11 mouse cellular contexts compared by ENCODE assay signal in genomic region chr5:92763546-92763952, GRCm38 (mm10).
DNase-seq lines count a peak whose midpoint lies in the region; ATAC-seq and TF ChIP-seq lines count a peak whose summit lies in the region.
"Had no signal": no experiment of that assay in that cellular context is flagged by ENCODE, and none has a peak within 500 bp of the region (broad histone marks: within the 10 kb centered on the region; RNA-seq: fewer than 3 reads in every experiment).

No protein-coding gene starts in this region.

- DNase-seq in kidney, adult 2 months: peak; percentile 64
- peak; percentile 12 for DNase-seq in brain, adult 2 months (ENCODE audit: low read depth, low spot score)
- DNase-seq in kidney, postnatal 10 days: peak; percentile 47
- no peak for DNase-seq in right cerebral cortex, postnatal 14 days
- no peak for DNase-seq in liver, embryonic 11.5 days (ENCODE audit: low spot score)
- no peak for DNase-seq in gastrocnemius, postnatal 36 days
- DNase-seq: gastrocnemius, postnatal 10 days; thymus, postnatal 36 days had no signal

- peak overlapping the region; percentile 74 for H3K27ac ChIP-seq in kidney, adult 2 months (ENCODE audit: insufficient read depth, low read depth, low read length)
- no peak overlapping the region for H3K27ac ChIP-seq in kidney, embryonic 14.5 days (ENCODE audit: low read depth, low read length)
- peak overlapping the region; percentile 71 for H3K27ac ChIP-seq in heart, embryonic 12.5 days (ENCODE audit: poor library complexity, severe bottlenecking)
- no peak overlapping the region for H3K27ac ChIP-seq in liver, embryonic 11.5 days (ENCODE audit: low read depth, low read length)
- H3K27ac ChIP-seq: liver, embryonic 15.5 days had no signal

- TF ChIP-seq CTCF in kidney, adult 2 months (conservative IDR thresholded peaks at IDR 0.05; ENCODE audit: insufficient read depth, insufficient read length, low read depth, low read length): no peak

- no peaks in the 10 kb centered on the region for H3K27me3 ChIP-seq in kidney, adult 2 months (replicated peaks; ENCODE audit: control insufficient read depth, insufficient read depth, low read length)
- no peaks in the 10 kb centered on the region for H3K27me3 ChIP-seq in kidney, embryonic 14.5 days (ENCODE audit: control insufficient read depth, insufficient read depth, low read length)
- no peaks in the 10 kb centered on the region for H3K27me3 ChIP-seq in heart, embryonic 12.5 days (replicated peaks)
- H3K27me3 ChIP-seq in liver, embryonic 11.5 days (replicated peaks; ENCODE audit: control insufficient read depth, insufficient read depth, low read length): no peaks in the 10 kb centered on the region
- H3K27me3 ChIP-seq: liver, embryonic 15.5 days had no signal

- WGBS in kidney, adult 2 months: 40% methylated on average over 4 of the region's 4 CpGs
- WGBS in kidney, embryonic 14.5 days: 5% methylated on average over 4 of the region's 4 CpGs
- WGBS in heart, embryonic 12.5 days: 6% methylated on average over 4 of the region's 4 CpGs
- WGBS in liver, embryonic 11.5 days: 22% methylated on average over 4 of the region's 4 CpGs

- intact Hi-C loops in gastrocnemius, postnatal 36 days (cut with DNase I): no loop called here

- no peak for TF ChIP-seq POLR2A in kidney, adult 2 months (IDR thresholded peaks at IDR 0.05; ENCODE audit: low read depth, low read length)

- no peak overlapping the region for H3K9ac ChIP-seq in kidney, embryonic 14.5 days (ENCODE audit: low read depth, low read length)
- H3K9ac ChIP-seq in heart, embryonic 12.5 days: no peak overlapping the region
- no peak overlapping the region for H3K9ac ChIP-seq in liver, embryonic 11.5 days (ENCODE audit: low read depth, low read length)
- H3K9ac ChIP-seq: liver, embryonic 15.5 days had no signal

- no peaks in the 10 kb centered on the region for H3K9me3 ChIP-seq in kidney, embryonic 14.5 days (ENCODE audit: control insufficient read depth, low read length)
- H3K9me3 ChIP-seq in heart, embryonic 12.5 days (replicated peaks): no peaks in the 10 kb centered on the region
- H3K9me3 ChIP-seq in liver, embryonic 11.5 days (ENCODE audit: control insufficient read depth, low read length): no peaks in the 10 kb centered on the region
- H3K9me3 ChIP-seq: liver, embryonic 15.5 days had no signal

- no peak overlapping the region for H3K4me2 ChIP-seq in kidney, embryonic 14.5 days (replicated peaks; ENCODE audit: low read depth, low read length)
- no peak overlapping the region for H3K4me2 ChIP-seq in heart, embryonic 12.5 days
- no peak overlapping the region for H3K4me2 ChIP-seq in liver, embryonic 11.5 days
- H3K4me2 ChIP-seq: liver, embryonic 15.5 days had no signal

- peaks cover 30% of the 10 kb centered on the region for H3K4me1 ChIP-seq in kidney, adult 2 months (ENCODE audit: control insufficient read depth, insufficient read depth, low read length)
- H3K4me1 ChIP-seq in kidney, embryonic 14.5 days (ENCODE audit: control insufficient read depth, insufficient read depth, low read length): peaks cover 21% of the 10 kb centered on the region
- peaks cover 20% of the 10 kb centered on the region for H3K4me1 ChIP-seq in heart, embryonic 12.5 days (replicated peaks)
- peaks cover 2% of the 10 kb centered on the region; the same call in 1 of the 2 replicates for H3K4me1 ChIP-seq in liver, embryonic 11.5 days (replicated peaks; ENCODE audit: control insufficient read depth, insufficient read depth, low read length)
- H3K4me1 ChIP-seq: liver, embryonic 15.5 days had no signal

- no peak for ATAC-seq in kidney, embryonic 14.5 days (ENCODE audit: low FRiP score, low TSS enrichment)
- ATAC-seq in heart, embryonic 12.5 days (ENCODE audit: insufficient number of reproducible peaks, low FRiP score): peak; percentile 37; the same call in 1 of the 2 replicates
- no peak for ATAC-seq in liver, embryonic 11.5 days (replicated peaks; ENCODE audit: low FRiP score)

- H3K4me3 ChIP-seq in kidney, adult 2 months (ENCODE audit: insufficient read depth, low read depth, low read length): no peak overlapping the region
- no peak overlapping the region for H3K4me3 ChIP-seq in kidney, embryonic 14.5 days (ENCODE audit: low read length)
- no peak overlapping the region for H3K4me3 ChIP-seq in heart, embryonic 12.5 days
- H3K4me3 ChIP-seq in liver, embryonic 11.5 days (ENCODE audit: low read depth, low read length): no peak overlapping the region
- H3K4me3 ChIP-seq: liver, embryonic 15.5 days had no signal

- no peaks in the 10 kb centered on the region for H3K36me3 ChIP-seq in kidney, adult 2 months (ENCODE audit: control insufficient read depth, insufficient read depth, low read length)
- H3K36me3 ChIP-seq in kidney, embryonic 14.5 days (ENCODE audit: control insufficient read depth, insufficient read depth, low read length): no peaks in the 10 kb centered on the region
- no peaks in the 10 kb centered on the region for H3K36me3 ChIP-seq in heart, embryonic 12.5 days
- no peaks in the 10 kb centered on the region for H3K36me3 ChIP-seq in liver, embryonic 11.5 days (ENCODE audit: control insufficient read depth, insufficient read depth, low read length)
- H3K36me3 ChIP-seq: liver, embryonic 15.5 days had no signal

Comparison
In these comparisons a context has a peak if more than half of its experiments do, and no peak if none do; other contexts are left out.
1. H3K27ac ChIP-seq: peak in kidney, adult 2 months (single experiment) and heart, embryonic 12.5 days (single experiment); none in kidney, embryonic 14.5 days (single experiment) and liver, embryonic 11.5 days (single experiment).
2. DNase-seq: peak in kidney, adult 2 months (single experiment), brain, adult 2 months (single experiment) and kidney, postnatal 10 days (single experiment); none in right cerebral cortex, postnatal 14 days (single experiment), liver, embryonic 11.5 days (single experiment) and gastrocnemius, postnatal 36 days (0 of 2).